Mouse (Mus musculus) CH12.LX (cell line): Measurements from ENCODE around the gene Ddah2. TPM values are rescaled to one million over a fixed set of nuclear protein-coding genes. Genes with fewer than 3 reads are reported as not detected.

Experiments
- DNase-seq: peaks from one replicate; pipeline ENCODE4 v3.0.0-alpha.2; 2013; ENCODE audit errors: extremely low read depth
- H3K27ac ChIP-seq: 2 replicates; pipeline ENCODE4 v1.5.1; 2012; ENCODE audit warnings: low read depth, mild to moderate bottlenecking, control low read depth, moderate library complexity; ENCODE audit not compliant: insufficient read depth
- H3K27me3 ChIP-seq: replicated peaks from 2 replicates; pipeline ENCODE3; 2012; ENCODE audit warnings: inconsistent platforms
- H3K36me3 ChIP-seq, 2 experiments: replicated peaks in 1 of 2; 2 replicates each; pipeline versions ENCODE3 to v1.6.1; 2012; ENCODE audit warnings: inconsistent platforms in 1 of 2, low read length in 1 of 2, mild to moderate bottlenecking in 1 of 2, mixed read lengths in 1 of 2, moderate library complexity in 1 of 2; ENCODE audit not compliant: control insufficient read depth in 1 of 2, insufficient read depth in 1 of 2
- H3K4me1 ChIP-seq, 2 experiments: 2 replicates each; pipeline ENCODE4 v1.6.1; 2012; ENCODE audit warnings: inconsistent platforms in 1 of 2, moderate library complexity in 1 of 2; ENCODE audit not compliant: insufficient read depth in 2 of 2, control insufficient read depth in 1 of 2
- H3K4me2 ChIP-seq: 2 replicates; pipeline ENCODE4 v1.6.1; 2012; ENCODE audit warnings: low read depth, mild to moderate bottlenecking, control low read depth; ENCODE audit not compliant: poor library complexity, insufficient read depth, severe bottlenecking
- H3K4me3 ChIP-seq, 3 experiments: fragments of 150-350 bp in 1 of 3; sonication (generic) in 1 of 3; replicated peaks in 1 of 3; 2 replicates each; pipeline versions ENCODE3 to v1.5.1; 2011 to 2012; ENCODE audit warnings: low read depth in 2 of 3, low read length in 2 of 3, mild to moderate bottlenecking in 2 of 3, moderate library complexity in 2 of 3, control low read depth in 1 of 3, improper control_type of control experiment in 1 of 3, inconsistent platforms in 1 of 3, mixed read lengths in 1 of 3; ENCODE audit not compliant: poor library complexity in 1 of 3
- H3K79me2 ChIP-seq: replicated peaks from 2 replicates; pipeline ENCODE4 v1.6.1; 2012; ENCODE audit warnings: mild to moderate bottlenecking, moderate library complexity; ENCODE audit not compliant: control insufficient read depth, poor library complexity, insufficient read depth, severe bottlenecking; ENCODE audit errors: extremely low read depth
- H3K9ac ChIP-seq: 2 replicates; pipeline ENCODE4 v1.6.1; 2012; ENCODE audit warnings: low read depth, mild to moderate bottlenecking, control low read depth, moderate library complexity; ENCODE audit not compliant: insufficient read depth
- H3K9me3 ChIP-seq: replicated peaks from 2 replicates; pipeline ENCODE3; 2012; ENCODE audit warnings: low read length, inconsistent platforms, mixed read lengths
- CHD1 ChIP-seq: IDR thresholded peaks from 2 replicates; pipeline ENCODE4 v1.6.1; 2012; ENCODE audit warnings: low read depth, low read length, improper control_type of control experiment, inconsistent platforms
- CTCF ChIP-seq, 2 experiments: IDR thresholded peaks in 1 of 2; conservative IDR thresholded peaks in 1 of 2; 2 replicates each; pipeline ENCODE4 v1.5.1; 2011 to 2012; ENCODE audit warnings: low read depth in 2 of 2, low read length in 2 of 2, improper control_type of control experiment in 1 of 2, inconsistent platforms in 1 of 2, mild to moderate bottlenecking in 1 of 2, moderate library complexity in 1 of 2
- E2F4 ChIP-seq: IDR thresholded peaks from 2 replicates; pipeline ENCODE4 v1.6.1; 2011; ENCODE audit warnings: low read depth, low read length, improper control_type of control experiment; ENCODE audit not compliant: insufficient replicate concordance
- EP300 ChIP-seq: IDR thresholded peaks from 2 replicates; pipeline ENCODE4 v1.6.1; 2011; ENCODE audit warnings: low read length, improper control_type of control experiment
- GABPA ChIP-seq: IDR thresholded peaks from 2 replicates; pipeline ENCODE4 v1.6.1; 2012; ENCODE audit warnings: low read depth, low read length, improper control_type of control experiment, inconsistent platforms; ENCODE audit not compliant: insufficient replicate concordance
- HCFC1 ChIP-seq: IDR thresholded peaks from 2 replicates; pipeline ENCODE4 v1.6.1; 2012; ENCODE audit warnings: low read depth, mild to moderate bottlenecking, inconsistent platforms, low read length, improper control_type of control experiment
- JUN ChIP-seq: IDR thresholded peaks from 2 replicates; pipeline ENCODE4 v1.6.1; 2011; ENCODE audit warnings: low read depth, mild to moderate bottlenecking, low read length, improper control_type of control experiment, moderate library complexity; ENCODE audit not compliant: insufficient read depth
- JUND ChIP-seq: conservative IDR thresholded peaks from 2 replicates; pipeline ENCODE4 v1.6.1; 2011; ENCODE audit warnings: low read depth, low read length, improper control_type of control experiment
- MEF2A ChIP-seq: IDR thresholded peaks from 2 replicates; pipeline ENCODE4 v1.6.1; 2014; ENCODE audit warnings: low read depth, mild to moderate bottlenecking, inconsistent platforms, low read length, improper control_type of control experiment, borderline replicate concordance
- POLR2A ChIP-seq: IDR thresholded peaks from 2 replicates; pipeline ENCODE4 v1.6.1; 2011; ENCODE audit warnings: low read depth, mild to moderate bottlenecking, improper control_type of control experiment, low read length
- POLR2AphosphoS2 ChIP-seq: IDR thresholded peaks from 2 replicates; pipeline ENCODE4 v1.6.1; 2011; ENCODE audit warnings: low read depth, low read length, improper control_type of control experiment
- RCOR1 ChIP-seq: conservative IDR thresholded peaks from 2 replicates; pipeline ENCODE4 v1.6.1; 2012; ENCODE audit warnings: low read depth, mild to moderate bottlenecking, inconsistent platforms, low read length, improper control_type of control experiment
- SMC3 ChIP-seq: IDR thresholded peaks from 2 replicates; pipeline ENCODE4 v1.6.1; 2011; ENCODE audit warnings: low read depth, low read length, improper control_type of control experiment
- TCF12 ChIP-seq: IDR thresholded peaks from 2 replicates; pipeline ENCODE4 v1.6.1; 2014; ENCODE audit warnings: low read depth, mild to moderate bottlenecking, inconsistent platforms, low read length, improper control_type of control experiment
- USF1 ChIP-seq: IDR thresholded peaks from 2 replicates; pipeline ENCODE4 v1.6.1; 2014; ENCODE audit warnings: low read depth, mild to moderate bottlenecking, inconsistent platforms, low read length, improper control_type of control experiment
- USF2 ChIP-seq: conservative IDR thresholded peaks from 2 replicates; pipeline ENCODE4 v1.6.1; 2011; ENCODE audit warnings: low read depth, low read length, improper control_type of control experiment
- ZC3H11A ChIP-seq: IDR thresholded peaks from 2 replicates; pipeline ENCODE4 v1.6.1; 2012; ENCODE audit warnings: low read depth, mild to moderate bottlenecking, inconsistent platforms, low read length, improper control_type of control experiment
- ZMIZ1 ChIP-seq: IDR thresholded peaks from 2 replicates; pipeline ENCODE4 v1.6.1; 2012; ENCODE audit warnings: low read depth, mild to moderate bottlenecking, inconsistent platforms, low read length, improper control_type of control experiment
- dilution Hi-C: fragments of 300-500 bp; cut with MboI; formaldehyde crosslinking; loops from 2 replicates; pipeline ENCODE4 v1.14.3; 2020; ENCODE audit warnings: low sequenced_read_pairs; ENCODE audit not compliant: extremely low pct_unique_long_range_greater_than_20kb, extremely low pct_ligation_motif_present
- in situ Hi-C: fragments of 300-500 bp; cut with MboI; formaldehyde crosslinking; loops from 3 replicates; pipeline ENCODE4 v1.14.3; 2019; ENCODE audit warnings: low sequenced_read_pairs, low pct_ligation_motif_present, low pct_unique_long_range_greater_than_20kb, mixed read lengths
- polyA plus RNA-seq: library from polyadenylated mRNA; unstranded; fragments of >175 nt; gene quantifications from 2 replicates; pipeline ENCODE4 v1.2.1, GENCODE M21; 2012; ENCODE audit warnings: low read depth; ENCODE audit not compliant: insufficient read length
- total RNA-seq, 2 experiments: library from RNA; depleted of rRNA; stranded (reverse); fragments of 300-350 nt in 1 of 2; fragments of >200 nt in 1 of 2; gene quantifications; 2 replicates each; pipeline ENCODE4 v1.2.3; 2012 to 2014

Ddah2 gene
- total and polyA plus RNA-seq, 3 experiments = 0.94 to 4.8 (median 3.4) TPM

DNA sequence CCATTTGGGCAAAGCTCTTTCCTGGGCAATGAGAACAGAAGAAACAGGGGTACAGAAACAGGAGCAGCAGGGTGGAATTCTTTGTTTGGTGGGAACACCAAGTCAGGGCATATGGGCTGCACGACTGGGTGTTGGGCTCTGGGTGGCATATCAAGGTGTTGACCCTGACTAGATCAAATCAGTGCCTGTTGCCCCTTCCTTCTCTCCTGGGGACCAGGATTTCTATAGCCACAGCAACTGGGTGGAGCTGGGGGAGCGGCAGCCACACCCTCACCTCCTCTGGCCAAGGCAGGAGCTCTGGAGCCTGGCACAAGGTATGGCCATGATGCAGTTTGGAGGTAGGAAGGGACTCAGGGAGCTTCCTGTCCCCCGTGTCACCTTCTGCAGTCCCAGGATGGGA lies 40.7 kb upstream of the Ddah2 start:
- no peaks in the 10 kb centered on the region for H3K9me3 ChIP-seq
- in situ Hi-C loops = loop anchor here (10.0 kb wide), 1 partner anchor 217 kb away; the partner anchor contains the start of genes Atp6v1g2 and Nfkbil1
- TF ChIP-seq USF1 (no peak), HCFC1 (no peak), RCOR1 (no peak), ZC3H11A (no peak)
- TF ChIP-seq, all 38 proteins: peak for 0
- H3K4me2 ChIP-seq = no peak overlapping the region
- peaks cover 34 to 74% of the 10 kb centered on the region in 2 experiments for H3K36me3 ChIP-seq
- dilution Hi-C loops = no loop called here
- no peak overlapping the region for H3K4me3 ChIP-seq
- peaks cover 0 to 12% of the 10 kb centered on the region in 2 experiments; a peak in 2 of 4 replicates for H3K4me1 ChIP-seq
- no peaks in the 10 kb centered on the region for H3K27me3 ChIP-seq
- no peaks in the 10 kb centered on the region for H3K79me2 ChIP-seq
- no peak overlapping the region for H3K27ac ChIP-seq
- DNase-seq = no peak
- H3K9ac ChIP-seq = no peak overlapping the region

DNA sequence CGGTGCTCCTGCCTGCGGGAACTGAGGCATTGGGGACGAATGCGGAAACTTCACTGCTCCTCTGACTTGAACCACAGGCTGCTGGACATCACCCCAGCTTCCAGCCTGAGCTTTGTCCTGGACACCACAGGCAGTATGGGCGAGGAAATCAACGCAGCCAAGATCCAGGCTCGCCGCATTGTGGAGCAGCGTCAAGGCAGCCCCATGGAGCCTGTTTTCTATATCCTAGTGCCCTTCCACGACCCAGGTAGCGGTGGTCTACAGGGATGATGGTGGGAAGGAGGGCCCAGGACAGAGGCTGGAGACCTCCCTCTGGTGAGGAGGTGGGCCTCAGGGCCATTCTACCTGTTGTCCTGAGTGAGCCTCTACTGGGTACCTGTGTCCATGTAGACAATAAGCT lies 38.9 kb upstream of the Ddah2 start:
- DNase-seq = no peak
- Histone ChIP-seq H3K79me2 (no peaks in the 10 kb centered on the region), H3K4me3 (no peak overlapping the region), H3K4me2 (no peak overlapping the region), H3K4me1 (peaks cover 4 to 29% of the 10 kb centered on the region in 2 experiments), H3K9ac (no peak overlapping the region), H3K27me3 (no peaks in the 10 kb centered on the region), H3K27ac (no peak overlapping the region), H3K36me3 (peaks cover 17 to 73% of the 10 kb centered on the region in 2 experiments)
- dilution Hi-C loops = no loop called here
- TF ChIP-seq USF1 = no peak
- no peak for TF ChIP-seq ZMIZ1
- no peak for TF ChIP-seq GABPA
- TF ChIP-seq POLR2A = no peak
- no peak for TF ChIP-seq TCF12
- no peak for TF ChIP-seq CHD1
- no peak for TF ChIP-seq E2F4
- TF ChIP-seq JUND = no peak
- TF ChIP-seq SMC3 = no peak
- no peak for TF ChIP-seq MEF2A
- TF ChIP-seq HCFC1 = no peak
- TF ChIP-seq JUN = no peak
- no peak for TF ChIP-seq POLR2AphosphoS2
- TF ChIP-seq USF2 = no peak
- no peak for TF ChIP-seq EP300
- TF ChIP-seq CTCF (conservative IDR thresholded peaks at IDR 0.05 in 1 of 2, IDR thresholded peaks at IDR 0.05 in 1 of 2; ENCODE audit: low read depth in 2 of 2, low read length in 2 of 2) = no peak
- no peak for TF ChIP-seq RCOR1
- TF ChIP-seq, all 38 proteins: peak for 0
- in situ Hi-C loops = loop anchor here (5.0 to 10.0 kb wide), 3 partner anchors 47 to 215 kb away; partner anchors contain the start of genes Atp6v1g2, Ly6g5b, Ly6g6c and Mpig6b
- H3K9me3 ChIP-seq = no peaks in the 10 kb centered on the region
